Mouse (Mus musculus) central nervous system, embryonic 11.5 days (tissue): ENCODE data around the gene Ahsg. TPM values are rescaled to one million over a fixed set of nuclear protein-coding genes. Genes with fewer than 3 reads are reported as not detected.

Experiments
- polyA plus RNA-seq: library from polyadenylated mRNA; depleted of rRNA; stranded (reverse); fragments of >200 nt; gene quantifications from 2 replicates; pipeline ENCODE4 v1.2.3, GENCODE M21; 2012; rRNA removed

The Ahsg gene
- 4.4 and 8.3 TPM in 2 replicates for polyA plus RNA-seq

DNA sequence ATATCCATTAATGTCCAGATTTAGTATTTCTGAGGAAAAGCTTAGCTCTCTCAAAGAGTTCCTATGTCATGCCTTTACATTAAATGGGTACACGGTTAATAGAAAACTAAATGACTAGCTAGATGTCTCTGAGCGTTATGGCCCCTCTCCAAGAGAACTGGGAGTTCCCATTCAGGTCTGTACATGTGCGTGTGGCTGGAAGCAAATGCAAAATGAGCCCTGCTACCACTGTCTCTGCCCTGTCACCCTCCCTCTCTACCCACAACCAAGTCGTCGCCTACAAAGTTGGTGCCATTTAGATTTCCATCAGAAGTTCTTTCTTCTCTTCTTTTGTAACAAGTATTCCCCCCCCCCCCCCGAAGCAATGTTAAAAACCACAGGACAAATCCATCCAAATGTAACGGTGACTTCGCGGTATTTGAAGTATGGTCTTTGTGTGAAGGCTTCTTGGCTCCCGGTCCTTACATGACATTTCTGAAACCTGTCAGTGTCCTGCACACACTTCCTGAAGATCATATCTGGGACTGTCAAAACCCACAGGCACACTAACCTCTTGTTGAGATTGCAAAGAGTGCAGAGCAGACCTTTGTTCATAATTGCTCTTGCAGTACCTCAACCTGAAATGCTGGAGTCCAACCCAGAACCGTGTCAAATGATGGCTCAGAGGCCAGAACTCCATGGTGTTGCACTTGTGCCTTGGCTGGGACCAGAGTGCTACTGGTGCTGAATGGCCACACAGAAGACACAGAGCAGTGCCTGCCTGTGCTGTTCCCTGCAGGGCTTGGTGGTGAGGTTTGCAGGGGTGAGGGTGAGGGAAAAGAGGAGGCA lies at the start of gene Ahsg:
Gene Ahsg (plus strand): TSS at position 595 of the 828 bp plus-strand sequence.

DNA sequence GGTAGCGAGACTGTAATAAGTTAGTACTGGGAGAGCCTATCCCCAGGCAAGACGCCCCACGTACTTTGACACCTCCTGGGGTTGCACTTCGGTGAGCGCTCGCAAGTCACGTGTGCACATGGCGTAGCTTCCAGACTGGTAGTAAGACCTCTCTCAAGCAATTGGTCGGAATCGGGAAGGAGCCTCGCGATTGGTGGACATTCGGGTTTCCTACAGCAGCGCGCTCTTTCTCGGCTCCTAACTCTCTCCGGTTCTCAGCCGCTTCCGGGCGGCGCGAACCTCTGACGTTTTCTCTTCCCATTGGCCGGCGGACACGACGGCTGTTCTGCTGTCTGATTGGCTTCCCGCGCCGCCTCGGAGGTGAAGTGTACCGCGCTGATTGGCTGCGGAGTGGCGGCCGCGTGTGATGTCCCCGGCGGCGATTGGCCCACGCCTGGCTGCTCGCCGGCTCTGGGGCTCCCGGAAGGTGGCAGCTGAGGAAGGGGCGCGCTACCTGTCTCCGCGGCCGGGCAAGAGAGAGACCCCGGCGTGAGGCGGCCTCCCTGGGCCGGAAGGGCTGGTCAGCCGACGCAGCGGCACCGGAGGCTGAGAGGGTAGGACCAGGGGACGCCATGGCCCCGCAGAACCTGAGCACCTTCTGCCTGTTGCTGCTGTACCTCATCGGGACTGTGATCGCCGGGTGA lies 33.5 kb upstream of the Ahsg start, which contains the start of the genes Tbccd1 and Dnajb11:
Gene Tbccd1 (minus strand): TSS at position 239 of the 683 bp plus-strand sequence.
Gene Dnajb11 (plus strand): TSS at position 415 of the 683 bp plus-strand sequence.

DNA sequence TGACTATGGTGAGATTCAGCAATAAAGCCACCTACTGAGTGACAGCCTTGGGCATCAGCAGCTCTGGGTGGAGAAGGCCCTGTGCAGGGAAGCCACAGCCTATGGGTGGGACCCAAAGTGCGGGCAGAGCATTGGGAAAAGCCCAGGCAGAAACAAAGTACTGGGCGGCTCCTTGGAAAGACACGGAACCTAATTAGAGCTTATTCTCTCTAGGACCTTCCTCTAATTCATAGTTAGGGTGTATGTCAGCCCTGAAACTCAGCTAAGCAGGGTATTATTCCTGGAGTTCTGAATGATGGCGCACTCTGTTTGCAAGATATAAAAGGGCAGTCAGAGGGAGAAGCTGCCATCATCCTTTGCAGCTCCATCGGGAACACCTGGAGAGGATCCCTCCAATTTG lies 27.0 kb downstream of the Ahsg start, which contains the start of gene Fetub:
Gene Fetub (plus strand): TSS at position 301 of the 400 bp plus-strand sequence.

Other genes starting within 250 kb of the Ahsg start
- gene Dgkg, start 234.1 kb upstream of the Ahsg start, polyA plus RNA-seq: 0.02 and 0.14 TPM in 2 replicates
- gene Crygs, start 79.7 kb upstream of the Ahsg start, polyA plus RNA-seq: not detected in 2 replicates
- gene Tbccd1, start 33.6 kb upstream of the Ahsg start, polyA plus RNA-seq: 26.3 and 27.4 TPM in 2 replicates
- 46.5 and 50.5 TPM in 2 replicates for gene Dnajb11, start 33.4 kb upstream of the Ahsg start, polyA plus RNA-seq
- not detected in 2 replicates for gene Fetub, start 27.1 kb downstream of the Ahsg start, polyA plus RNA-seq
- 0.05 TPM in 1 of 2 replicates, not detected in the other for gene Hrg, start 59.8 kb downstream of the Ahsg start, polyA plus RNA-seq
- gene Kng2, start 138.2 kb downstream of the Ahsg start, polyA plus RNA-seq: 0.12 and 0.17 TPM in 2 replicates
- 2.2 and 4.1 TPM in 2 replicates for gene Kng1, start 166.6 kb downstream of the Ahsg start, polyA plus RNA-seq
- 401 and 619 TPM in 2 replicates for gene Eif4a2, start 216.2 kb downstream of the Ahsg start, polyA plus RNA-seq
- gene Rfc4, start 236.5 kb downstream of the Ahsg start, polyA plus RNA-seq: 19.5 and 22.9 TPM in 2 replicates